Mouse (Mus musculus): ENCODE results near the gene Igf2r. TPM values are rescaled to one million over a fixed set of nuclear protein-coding genes. Genes with fewer than 3 reads are reported as not detected.
A peak's percentile ranks its signal among the peaks of the same experiment; 100 is the strongest.

Igf2r gene
- polyA plus RNA-seq, 1 experiment from 2014 or later: 18.7 TPM

DNA sequence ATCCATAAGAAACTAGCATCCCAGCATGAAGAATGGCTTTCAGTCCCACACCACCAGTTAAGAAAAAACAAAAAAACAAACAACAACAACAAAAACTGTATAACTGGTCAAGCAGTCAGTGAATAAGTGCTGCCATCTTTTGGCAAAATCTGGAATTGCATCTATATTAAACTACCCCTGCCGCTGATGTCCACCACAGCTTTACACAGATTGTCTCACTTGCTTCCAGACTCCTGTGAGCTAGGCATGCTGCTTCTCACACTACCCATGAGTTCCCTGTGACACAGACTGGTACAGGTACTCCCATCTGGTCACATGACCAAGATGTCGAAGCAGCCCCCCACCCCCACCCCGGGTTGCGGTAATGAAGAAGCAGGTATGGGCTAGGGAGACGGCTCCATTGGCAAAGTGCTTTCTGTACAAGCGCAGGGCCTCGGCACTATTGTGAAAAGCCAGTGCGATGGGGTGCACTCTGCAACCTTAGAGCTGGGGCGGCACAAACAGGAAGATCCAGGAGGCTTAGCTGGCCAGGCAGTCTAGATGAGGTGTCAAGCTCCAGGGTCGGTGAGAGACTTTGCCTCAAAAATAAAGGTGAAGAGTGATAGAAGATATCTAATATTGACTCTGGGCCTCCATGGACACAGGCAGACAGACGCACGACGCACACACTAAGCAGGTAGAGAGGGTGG, 108.7 kb downstream of the Igf2r start:
- H3K27ac ChIP-seq (ENCODE audit: low read depth, low read length): no peak overlapping the region
- no peaks in the 10 kb centered on the region for H3K36me3 ChIP-seq (ENCODE audit: control insufficient read depth, insufficient read depth, low read length)
- DNase-seq (ENCODE audit: low spot score) (peak; percentile 76), ATAC-seq (ENCODE audit: low FRiP score) (no peak)
- no peaks in the 10 kb centered on the region for H3K4me1 ChIP-seq (replicated peaks; ENCODE audit: control insufficient read depth, insufficient read depth, low read length)
- H3K9ac ChIP-seq (ENCODE audit: low read depth, low read length): no peak overlapping the region
- no peaks in the 10 kb centered on the region for H3K9me3 ChIP-seq (ENCODE audit: control insufficient read depth, low read length)
- 72% methylated on average over 13 of the region's 13 CpGs for WGBS
- H3K4me2 ChIP-seq (replicated peaks; ENCODE audit: low read depth, low read length): no peak overlapping the region
- no peaks in the 10 kb centered on the region for H3K27me3 ChIP-seq (ENCODE audit: control insufficient read depth, insufficient read depth, low read length)
- H3K4me3 ChIP-seq (ENCODE audit: low read depth, low read length): no peak overlapping the region

GRCm38 (mm10) chr17:12659233-12659632, 110.2 kb downstream of the Igf2r start:
- no peaks in the 10 kb centered on the region for H3K27me3 ChIP-seq (ENCODE audit: control insufficient read depth, insufficient read depth, low read length)
- H3K9ac ChIP-seq (ENCODE audit: low read depth, low read length): no peak overlapping the region
- no peak overlapping the region for H3K4me2 ChIP-seq (replicated peaks; ENCODE audit: low read depth, low read length)
- no peak overlapping the region for H3K27ac ChIP-seq (ENCODE audit: low read depth, low read length)
- no peak for DNase-seq (ENCODE audit: low spot score)
- no peaks in the 10 kb centered on the region for H3K4me1 ChIP-seq (replicated peaks; ENCODE audit: control insufficient read depth, insufficient read depth, low read length)
- H3K4me3 ChIP-seq (ENCODE audit: low read depth, low read length): no peak overlapping the region
- 92% methylated on average over 10 of the region's 10 CpGs for WGBS
- ATAC-seq (ENCODE audit: low FRiP score): no peak
- H3K9me3 ChIP-seq (ENCODE audit: control insufficient read depth, low read length): no peaks in the 10 kb centered on the region
- no peaks in the 10 kb centered on the region for H3K36me3 ChIP-seq (ENCODE audit: control insufficient read depth, insufficient read depth, low read length)

- no peaks in the 10 kb centered on the region for H3K27me3 ChIP-seq (ENCODE audit: control insufficient read depth, insufficient read depth, low read length)
- ATAC-seq (ENCODE audit: low FRiP score) (no peak), DNase-seq (ENCODE audit: low spot score) (no peak)
- no peaks in the 10 kb centered on the region for H3K4me1 ChIP-seq (replicated peaks; ENCODE audit: control insufficient read depth, insufficient read depth, low read length)
- H3K4me2 ChIP-seq (replicated peaks; ENCODE audit: low read depth, low read length): no peak overlapping the region
- no peaks in the 10 kb centered on the region for H3K36me3 ChIP-seq (ENCODE audit: control insufficient read depth, insufficient read depth, low read length)
- H3K9me3 ChIP-seq (ENCODE audit: control insufficient read depth, low read length): no peaks in the 10 kb centered on the region
- no peak overlapping the region for H3K4me3 ChIP-seq (ENCODE audit: low read depth, low read length)
- 78% methylated on average over 7 of the region's 7 CpGs for WGBS
- no peak overlapping the region for H3K27ac ChIP-seq (ENCODE audit: low read depth, low read length)
- H3K9ac ChIP-seq (ENCODE audit: low read depth, low read length): no peak overlapping the region
These were observed 110.7 kb downstream of the Igf2r start for GRCm38 (mm10) chr17:12658784-12659183.

DNA sequence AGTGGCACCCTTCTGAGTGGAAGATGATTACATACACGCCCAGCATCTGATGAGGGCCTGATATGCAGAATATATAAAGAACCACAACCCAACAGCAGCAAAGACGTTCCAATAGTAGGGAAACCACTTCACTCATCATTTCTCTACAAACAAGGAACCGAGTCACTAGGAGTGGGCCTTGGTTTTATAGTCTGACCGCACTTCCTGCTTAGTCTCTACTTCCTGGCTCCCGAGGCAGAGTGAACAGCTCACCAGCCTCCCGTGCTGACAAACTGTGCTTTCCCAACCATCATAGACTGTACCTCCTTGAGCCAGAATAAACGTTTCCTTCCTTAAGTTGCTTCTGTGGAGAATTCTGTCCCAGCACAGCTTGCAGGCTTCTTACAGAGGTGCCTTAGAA, 113.6 kb downstream of the Igf2r start:
- Histone ChIP-seq H3K4me3 (ENCODE audit: low read depth, low read length) (no peak overlapping the region), H3K27ac (ENCODE audit: low read depth, low read length) (no peak overlapping the region), H3K4me1 (replicated peaks; ENCODE audit: control insufficient read depth, insufficient read depth, low read length) (no peaks in the 10 kb centered on the region), H3K9ac (ENCODE audit: low read depth, low read length) (no peak overlapping the region), H3K27me3 (ENCODE audit: control insufficient read depth, insufficient read depth, low read length) (no peaks in the 10 kb centered on the region), H3K9me3 (ENCODE audit: control insufficient read depth, low read length) (no peaks in the 10 kb centered on the region), H3K4me2 (replicated peaks; ENCODE audit: low read depth, low read length) (no peak overlapping the region), H3K36me3 (ENCODE audit: control insufficient read depth, insufficient read depth, low read length) (no peaks in the 10 kb centered on the region)
- 85% methylated on average over 7 of the region's 7 CpGs for WGBS
- DNase-seq (ENCODE audit: low spot score) (no peak), ATAC-seq (ENCODE audit: low FRiP score) (no peak)

DNA sequence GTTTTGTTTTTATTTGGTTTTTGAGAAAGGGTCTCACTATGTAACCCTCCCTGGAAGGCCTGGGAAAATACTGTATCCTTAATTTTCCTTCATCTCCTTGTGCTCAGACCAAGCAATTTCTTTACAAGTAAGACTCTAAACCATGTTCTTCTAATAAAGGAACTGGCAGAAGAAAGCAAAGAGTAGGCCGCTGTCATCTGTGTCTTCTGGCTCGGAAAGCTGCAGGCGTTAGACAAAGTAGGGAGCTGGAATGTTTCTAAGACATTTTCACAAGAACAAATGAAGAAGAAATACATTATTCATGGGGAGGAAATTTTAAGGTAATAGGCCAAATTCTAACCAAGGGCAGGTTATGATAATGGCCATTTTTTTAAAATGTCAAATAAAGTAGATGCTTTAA, 115.4 kb downstream of the Igf2r start:
- Histone ChIP-seq H3K27me3 (ENCODE audit: control insufficient read depth, insufficient read depth, low read length) (no peaks in the 10 kb centered on the region), H3K36me3 (ENCODE audit: control insufficient read depth, insufficient read depth, low read length) (no peaks in the 10 kb centered on the region), H3K9me3 (ENCODE audit: control insufficient read depth, low read length) (no peaks in the 10 kb centered on the region), H3K4me3 (ENCODE audit: low read depth, low read length) (no peak overlapping the region), H3K27ac (ENCODE audit: low read depth, low read length) (no peak overlapping the region), H3K4me1 (replicated peaks; ENCODE audit: control insufficient read depth, insufficient read depth, low read length) (no peaks in the 10 kb centered on the region), H3K4me2 (replicated peaks; ENCODE audit: low read depth, low read length) (no peak overlapping the region), H3K9ac (ENCODE audit: low read depth, low read length) (no peak overlapping the region)
- 75% methylated on average over 3 of the region's 3 CpGs for WGBS
- DNase-seq (ENCODE audit: low spot score) (no peak), ATAC-seq (ENCODE audit: low FRiP score) (no peak)

GRCm38 (mm10) chr17:12652604-12653003, 116.9 kb downstream of the Igf2r start:
- Histone ChIP-seq H3K4me1 (replicated peaks; ENCODE audit: control insufficient read depth, insufficient read depth, low read length) (no peaks in the 10 kb centered on the region), H3K27ac (ENCODE audit: low read depth, low read length) (no peak overlapping the region), H3K36me3 (ENCODE audit: control insufficient read depth, insufficient read depth, low read length) (no peaks in the 10 kb centered on the region), H3K27me3 (ENCODE audit: control insufficient read depth, insufficient read depth, low read length) (no peaks in the 10 kb centered on the region), H3K4me3 (ENCODE audit: low read depth, low read length) (no peak overlapping the region), H3K4me2 (replicated peaks; ENCODE audit: low read depth, low read length) (no peak overlapping the region), H3K9ac (ENCODE audit: low read depth, low read length) (no peak overlapping the region), H3K9me3 (ENCODE audit: control insufficient read depth, low read length) (no peaks in the 10 kb centered on the region)
- ATAC-seq (ENCODE audit: low FRiP score): no peak
- no peak for DNase-seq (ENCODE audit: low spot score)
- 93% methylated on average over 11 of the region's 11 CpGs for WGBS

GRCm38 (mm10) chr17:12645461-12645860, 124.0 kb downstream of the Igf2r start:
- H3K36me3 ChIP-seq (ENCODE audit: control insufficient read depth, insufficient read depth, low read length): no peaks in the 10 kb centered on the region

DNA sequence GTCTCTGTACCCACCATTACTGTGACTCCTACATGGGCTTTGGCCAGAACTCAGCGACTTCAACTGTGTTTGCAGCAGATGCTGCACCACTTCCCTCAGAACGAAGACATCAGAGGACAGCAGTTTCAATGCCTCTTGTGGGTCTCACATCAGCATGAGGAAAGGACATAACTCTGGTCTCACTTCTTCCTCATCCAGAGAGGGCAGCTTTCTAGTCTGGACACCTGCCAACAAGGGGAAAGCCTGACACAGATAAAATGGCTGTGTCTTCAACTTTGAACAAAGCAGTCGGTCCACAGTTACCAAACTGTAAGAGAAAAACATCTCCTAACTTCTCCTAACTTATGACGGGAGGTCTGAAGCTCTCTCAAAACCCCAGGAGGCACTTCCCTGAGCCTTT, 128.4 kb downstream of the Igf2r start:
- ATAC-seq (ENCODE audit: low FRiP score): no peak
- no peak for DNase-seq (ENCODE audit: low spot score)
- Histone ChIP-seq H3K4me1 (replicated peaks; ENCODE audit: control insufficient read depth, insufficient read depth, low read length) (no peaks in the 10 kb centered on the region), H3K36me3 (ENCODE audit: control insufficient read depth, insufficient read depth, low read length) (no peaks in the 10 kb centered on the region), H3K27me3 (ENCODE audit: control insufficient read depth, insufficient read depth, low read length) (no peaks in the 10 kb centered on the region), H3K4me3 (ENCODE audit: low read depth, low read length) (no peak overlapping the region), H3K9ac (ENCODE audit: low read depth, low read length) (no peak overlapping the region), H3K9me3 (ENCODE audit: control insufficient read depth, low read length) (no peaks in the 10 kb centered on the region), H3K27ac (ENCODE audit: low read depth, low read length) (no peak overlapping the region), H3K4me2 (replicated peaks; ENCODE audit: low read depth, low read length) (no peak overlapping the region)
- 79% methylated on average over 4 of the region's 4 CpGs for WGBS

More at GRCm38 (mm10) chr17:12645461-12645860, 124.0 kb downstream of the Igf2r start:
- Histone ChIP-seq H3K4me1 (replicated peaks; ENCODE audit: control insufficient read depth, insufficient read depth, low read length) (no peaks in the 10 kb centered on the region), H3K9ac (ENCODE audit: low read depth, low read length) (no peak overlapping the region), H3K27ac (ENCODE audit: low read depth, low read length) (no peak overlapping the region), H3K27me3 (ENCODE audit: control insufficient read depth, insufficient read depth, low read length) (no peaks in the 10 kb centered on the region), H3K4me2 (replicated peaks; ENCODE audit: low read depth, low read length) (no peak overlapping the region), H3K4me3 (ENCODE audit: low read depth, low read length) (no peak overlapping the region), H3K9me3 (ENCODE audit: control insufficient read depth, low read length) (no peaks in the 10 kb centered on the region)
- DNase-seq (ENCODE audit: low spot score) (no peak), ATAC-seq (ENCODE audit: low FRiP score) (no peak)
- 81% methylated on average over 5 of the region's 5 CpGs for WGBS

- no peaks in the 10 kb centered on the region for H3K9me3 ChIP-seq (ENCODE audit: control insufficient read depth, low read length)
- H3K4me2 ChIP-seq (replicated peaks; ENCODE audit: low read depth, low read length): no peak overlapping the region
- H3K27me3 ChIP-seq (ENCODE audit: control insufficient read depth, insufficient read depth, low read length): no peaks in the 10 kb centered on the region
- DNase-seq (ENCODE audit: low spot score): no peak
- H3K36me3 ChIP-seq (ENCODE audit: control insufficient read depth, insufficient read depth, low read length): no peaks in the 10 kb centered on the region
- no peak overlapping the region for H3K27ac ChIP-seq (ENCODE audit: low read depth, low read length)
- no peak for ATAC-seq (ENCODE audit: low FRiP score)
- no peak overlapping the region for H3K4me3 ChIP-seq (ENCODE audit: low read depth, low read length)
- 94% methylated on average over 3 of the region's 3 CpGs for WGBS
- H3K4me1 ChIP-seq (replicated peaks; ENCODE audit: control insufficient read depth, insufficient read depth, low read length): no peaks in the 10 kb centered on the region
- no peak overlapping the region for H3K9ac ChIP-seq (ENCODE audit: low read depth, low read length)
These were observed 129.9 kb downstream of the Igf2r start for GRCm38 (mm10) chr17:12639585-12639984.

Measured in hindbrain, embryonic 11.5 days (tissue).